Mouse (Mus musculus): ENCODE data around the gene Sag. TPM values are rescaled to one million over a fixed set of nuclear protein-coding genes. Genes with fewer than 3 reads are reported as not detected.
A peak's percentile ranks its signal among the peaks of the same experiment; 100 is the strongest.

Sag gene
- polyA plus RNA-seq (2016; fragmentation: Nextera tagmentation; extraction: Ambion mirVana), result 1.9 and 2.0 TPM in 2 replicates

DNA sequence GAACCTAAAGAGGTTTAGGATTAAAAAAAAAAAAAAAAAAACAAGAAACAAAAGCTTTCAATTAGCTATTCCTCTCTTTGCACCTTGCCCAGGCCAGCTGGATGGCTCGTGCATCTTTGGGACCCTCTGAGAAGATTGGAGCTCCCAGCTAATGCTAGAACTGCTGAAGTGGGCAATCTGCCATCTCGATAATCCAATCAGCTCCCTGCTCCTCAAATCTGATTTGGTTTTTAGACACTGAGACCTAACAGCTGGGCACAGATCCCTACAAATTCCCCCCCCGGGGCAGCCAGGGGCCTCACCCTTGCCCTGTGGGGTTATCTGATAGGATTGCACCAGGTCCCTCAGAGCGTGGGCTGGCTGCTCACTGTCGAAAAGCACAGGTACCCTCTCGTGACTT is at the start of gene Sag:
Gene Sag, plus strand, starts transcription at position 105 of the 400 bp plus-strand sequence.
- DNase-seq (ENCODE audit: low spot score), result no peak
- Histone ChIP-seq H3K36me3 (no peaks in the 10 kb centered on the region), H3K9me3 (no peaks in the 10 kb centered on the region), H3K27ac (no peak within 1 kb of the TSS), H3K4me1 (peaks cover 23% of the 10 kb centered on the region), H3K4me3 (no peak within 1 kb of the TSS), H3K27me3 (ENCODE audit: insufficient read depth, poor library complexity, severe bottlenecking) (no peaks in the 10 kb centered on the region)
- WGBS, result 59% methylated on average over 6 of the region's 6 CpGs

DNA sequence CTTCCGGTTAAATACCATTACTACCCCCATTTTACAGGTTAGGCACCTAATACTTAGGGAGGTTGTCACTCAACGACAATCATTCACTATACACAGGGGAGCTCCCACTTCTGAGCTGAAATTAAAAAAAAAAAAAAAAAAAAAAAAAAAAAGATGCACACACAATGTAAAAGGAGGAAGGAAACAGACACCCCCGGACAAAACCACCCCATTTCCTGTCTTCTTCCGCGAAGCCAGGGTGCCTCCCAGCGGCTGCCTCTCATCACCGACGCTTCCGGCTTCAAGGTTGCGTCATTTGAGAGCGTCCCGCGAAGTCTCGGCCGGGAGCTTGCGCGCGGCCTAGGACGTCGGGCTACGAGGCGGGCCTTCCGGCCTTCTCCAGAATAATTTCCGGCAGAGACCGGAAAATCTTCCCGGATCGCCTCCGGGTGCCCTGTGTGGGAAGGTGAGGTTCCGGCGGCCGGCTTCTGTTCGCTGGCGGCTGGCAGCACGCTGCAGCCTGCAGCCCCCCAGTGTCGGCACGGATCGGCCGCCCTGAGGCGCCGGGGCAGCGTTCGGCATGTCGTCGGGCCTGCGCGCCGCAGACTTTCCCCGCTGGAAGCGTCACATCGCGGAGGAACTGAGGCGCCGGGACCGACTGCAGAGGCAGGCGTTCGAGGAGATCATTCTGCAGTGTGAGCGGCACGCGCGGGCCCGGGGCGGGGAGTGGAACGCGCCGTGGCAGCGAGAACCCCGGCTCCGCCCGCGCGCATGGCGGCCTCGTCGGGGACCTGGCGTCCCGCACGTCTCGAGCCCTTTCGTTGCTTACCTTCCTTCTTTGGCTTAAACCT is 47.6 kb upstream of the Sag start, which contains the start of gene Atg16l1:
Gene Atg16l1, plus strand, starts transcription at position 230 of the 830 bp plus-strand sequence.
- 1% methylated on average over 79 of the region's 79 CpGs for WGBS
- peak within 1 kb of the TSS; percentile 97 for H3K27ac ChIP-seq
- DNase-seq (ENCODE audit: low spot score), result peak; percentile 98

DNA sequence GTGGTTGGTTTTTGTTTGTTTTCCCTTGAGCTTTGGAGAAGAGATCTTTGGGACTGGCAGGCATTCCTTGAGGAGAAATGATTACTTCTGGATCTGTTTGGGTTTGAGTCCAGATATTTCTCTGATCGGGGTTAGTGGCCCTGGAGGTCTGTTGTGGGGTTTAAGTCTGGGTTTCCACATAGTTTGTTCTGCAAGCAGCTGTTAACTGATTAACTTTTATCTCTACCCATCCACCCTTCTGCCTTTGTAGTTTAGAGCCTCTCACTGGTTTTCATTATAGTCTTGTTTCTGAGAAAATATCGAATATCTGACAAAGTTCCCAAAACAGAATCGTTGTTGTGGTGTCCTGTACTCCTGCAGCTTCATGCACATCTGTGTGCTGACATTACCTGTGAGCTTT is 39.7 kb upstream of the Sag start:
- no peak for DNase-seq (ENCODE audit: low spot score)
- Histone ChIP-seq H3K4me3 (no peak overlapping the region), H3K27ac (no peak overlapping the region), H3K36me3 (peaks cover 94% of the 10 kb centered on the region), H3K9me3 (no peaks in the 10 kb centered on the region), H3K4me1 (no peaks in the 10 kb centered on the region), H3K27me3 (ENCODE audit: insufficient read depth, poor library complexity, severe bottlenecking) (no peaks in the 10 kb centered on the region)
- WGBS, result 90% methylated on average over 3 of the region's 3 CpGs

More for the DNA sequence above, 47.6 kb upstream of the Sag start, which contains the start of gene Atg16l1:
- Histone ChIP-seq H3K9me3 (no peaks in the 10 kb centered on the region), H3K36me3 (peaks cover 27% of the 10 kb centered on the region), H3K4me1 (peaks cover 7% of the 10 kb centered on the region), H3K27me3 (ENCODE audit: insufficient read depth, poor library complexity, severe bottlenecking) (no peaks in the 10 kb centered on the region), H3K4me3 (peak within 1 kb of the TSS; percentile 86)

DNA sequence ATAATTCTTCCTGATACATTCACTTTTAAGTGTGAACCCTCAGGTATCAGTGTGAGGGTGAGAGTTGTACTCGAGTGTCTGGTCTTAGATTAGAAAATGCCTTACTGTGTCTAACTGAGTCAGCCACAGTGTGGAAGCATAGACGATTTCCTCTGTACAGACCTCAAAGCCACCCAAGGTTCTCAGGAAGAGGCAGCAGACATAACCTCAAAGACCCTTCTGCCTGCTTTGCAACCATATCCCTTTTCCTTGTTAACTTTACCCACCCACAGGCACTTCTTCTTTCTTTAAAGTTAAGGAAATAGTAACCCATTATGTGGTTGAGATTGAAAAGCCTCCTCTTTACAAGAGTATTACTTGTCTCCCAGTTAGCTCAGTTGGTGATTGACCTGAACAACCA is 37.7 kb upstream of the Sag start:
- 83% methylated on average over 2 of the region's 2 CpGs for WGBS

GRCm38 (mm10) chr1:87766233-87766632 is 37.2 kb upstream of the Sag start:
- Histone ChIP-seq H3K9me3 (no peaks in the 10 kb centered on the region), H3K4me1 (no peaks in the 10 kb centered on the region), H3K36me3 (peaks cover 90% of the 10 kb centered on the region), H3K27ac (no peak overlapping the region), H3K27me3 (ENCODE audit: insufficient read depth, poor library complexity, severe bottlenecking) (no peaks in the 10 kb centered on the region), H3K4me3 (no peak overlapping the region)
- WGBS, result 91% methylated on average over 3 of the region's 3 CpGs
- DNase-seq (ENCODE audit: low spot score), result no peak

More for the DNA sequence above, 37.7 kb upstream of the Sag start:
- H3K36me3 ChIP-seq, result peaks cover 89% of the 10 kb centered on the region
- DNase-seq (ENCODE audit: low spot score), result no peak
- no peaks in the 10 kb centered on the region for H3K9me3 ChIP-seq
- H3K27ac ChIP-seq, result no peak overlapping the region
- no peaks in the 10 kb centered on the region for H3K27me3 ChIP-seq (ENCODE audit: insufficient read depth, poor library complexity, severe bottlenecking)
- no peak overlapping the region for H3K4me3 ChIP-seq
- H3K4me1 ChIP-seq, result no peaks in the 10 kb centered on the region

DNA sequence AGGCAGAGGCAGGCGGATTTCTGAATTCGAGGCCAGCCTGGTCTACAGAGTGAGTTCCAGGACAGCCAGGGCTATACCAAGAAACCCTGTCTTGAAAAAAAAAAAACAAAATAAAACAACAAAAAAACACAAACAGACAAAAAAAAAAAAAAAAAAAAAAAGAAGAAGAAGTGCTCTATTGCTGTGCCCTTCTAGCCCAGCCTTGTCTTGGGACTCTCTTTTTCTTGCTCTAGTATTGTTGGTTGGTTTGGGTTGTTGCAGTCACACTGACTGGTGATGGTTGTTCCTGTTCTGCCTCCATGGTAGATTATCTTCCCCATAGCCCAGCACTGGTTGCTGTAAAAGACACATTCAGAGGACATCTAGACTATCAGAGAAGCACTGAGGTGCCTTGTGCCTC is 34.2 kb upstream of the Sag start:
- 89% methylated on average over 2 of the region's 2 CpGs for WGBS
- DNase-seq (ENCODE audit: low spot score), result no peak
- Histone ChIP-seq H3K9me3 (no peaks in the 10 kb centered on the region), H3K36me3 (peaks cover 90% of the 10 kb centered on the region), H3K27ac (no peak overlapping the region), H3K27me3 (ENCODE audit: insufficient read depth, poor library complexity, severe bottlenecking) (no peaks in the 10 kb centered on the region), H3K4me3 (no peak overlapping the region), H3K4me1 (no peaks in the 10 kb centered on the region)

GRCm38 (mm10) chr1:87770486-87770885 is 33.0 kb upstream of the Sag start:
- no peak for DNase-seq (ENCODE audit: low spot score)
- no peaks in the 10 kb centered on the region for H3K4me1 ChIP-seq
- 72% methylated on average over 3 of the region's 3 CpGs for WGBS
- no peaks in the 10 kb centered on the region for H3K9me3 ChIP-seq
- H3K4me3 ChIP-seq, result no peak overlapping the region
- peaks cover 90% of the 10 kb centered on the region for H3K36me3 ChIP-seq
- no peaks in the 10 kb centered on the region for H3K27me3 ChIP-seq (ENCODE audit: insufficient read depth, poor library complexity, severe bottlenecking)
- H3K27ac ChIP-seq, result no peak overlapping the region

DNA sequence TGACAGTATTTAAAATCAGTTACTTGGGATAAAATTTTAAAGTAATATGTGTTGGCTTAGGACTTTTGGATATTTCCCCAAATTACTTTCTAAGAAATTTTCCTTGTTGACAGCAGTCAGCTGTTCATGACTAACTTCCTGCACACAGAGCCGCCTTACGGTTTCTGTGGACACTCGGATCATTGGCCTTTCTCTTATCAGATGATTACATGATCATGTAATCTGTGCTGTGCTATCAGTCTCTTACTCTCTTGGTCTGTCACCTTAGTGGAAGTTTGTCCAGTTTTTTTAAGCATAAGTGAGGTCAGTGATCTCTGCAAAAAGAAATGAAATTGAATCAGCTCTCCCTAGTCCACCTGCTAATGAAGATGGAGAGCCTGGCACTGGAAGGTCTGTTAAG is 31.8 kb upstream of the Sag start:
- Histone ChIP-seq H3K27ac (no peak overlapping the region), H3K4me3 (no peak overlapping the region), H3K4me1 (no peaks in the 10 kb centered on the region), H3K9me3 (no peaks in the 10 kb centered on the region), H3K27me3 (ENCODE audit: insufficient read depth, poor library complexity, severe bottlenecking) (no peaks in the 10 kb centered on the region), H3K36me3 (peaks cover 90% of the 10 kb centered on the region)
- WGBS, result 91% methylated on average over 3 of the region's 3 CpGs
- DNase-seq (ENCODE audit: low spot score), result no peak

DNA sequence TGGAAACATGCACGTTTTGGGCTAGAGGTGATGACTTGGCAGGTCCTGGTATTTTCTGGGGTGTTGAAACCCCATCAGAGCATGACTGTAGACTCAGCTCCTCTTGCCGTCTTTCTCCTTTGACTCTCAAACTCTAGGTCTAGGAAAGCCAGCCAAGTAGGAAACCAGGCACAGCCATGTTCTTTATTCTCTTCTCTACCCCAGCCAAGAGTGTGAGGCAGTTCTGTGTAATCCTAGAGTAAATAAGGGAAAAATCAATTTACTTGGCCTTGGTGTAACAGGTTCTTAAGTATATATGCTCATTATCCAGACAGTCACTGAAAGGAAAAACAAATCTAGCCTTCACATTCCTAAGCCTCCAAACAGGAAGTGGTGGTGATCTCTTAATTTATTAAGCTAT is 30.1 kb upstream of the Sag start:
- Histone ChIP-seq H3K4me1 (no peaks in the 10 kb centered on the region), H3K9me3 (no peaks in the 10 kb centered on the region), H3K27ac (no peak overlapping the region), H3K4me3 (no peak overlapping the region), H3K27me3 (ENCODE audit: insufficient read depth, poor library complexity, severe bottlenecking) (no peaks in the 10 kb centered on the region), H3K36me3 (peaks cover 91% of the 10 kb centered on the region)
- 91% methylated on average over 2 of the region's 2 CpGs for WGBS
- no peak for DNase-seq (ENCODE audit: low spot score)

- WGBS, result 92% methylated on average over 7 of the region's 7 CpGs
- H3K27ac ChIP-seq, result no peak overlapping the region
- no peak for DNase-seq (ENCODE audit: low spot score)
- H3K4me3 ChIP-seq, result no peak overlapping the region
- H3K36me3 ChIP-seq, result peaks cover 97% of the 10 kb centered on the region
- no peaks in the 10 kb centered on the region for H3K27me3 ChIP-seq (ENCODE audit: insufficient read depth, poor library complexity, severe bottlenecking)
- no peaks in the 10 kb centered on the region for H3K4me1 ChIP-seq
- no peaks in the 10 kb centered on the region for H3K9me3 ChIP-seq
Observed at GRCm38 (mm10) chr1:87774845-87775244, 28.6 kb upstream of the Sag start.

DNA sequence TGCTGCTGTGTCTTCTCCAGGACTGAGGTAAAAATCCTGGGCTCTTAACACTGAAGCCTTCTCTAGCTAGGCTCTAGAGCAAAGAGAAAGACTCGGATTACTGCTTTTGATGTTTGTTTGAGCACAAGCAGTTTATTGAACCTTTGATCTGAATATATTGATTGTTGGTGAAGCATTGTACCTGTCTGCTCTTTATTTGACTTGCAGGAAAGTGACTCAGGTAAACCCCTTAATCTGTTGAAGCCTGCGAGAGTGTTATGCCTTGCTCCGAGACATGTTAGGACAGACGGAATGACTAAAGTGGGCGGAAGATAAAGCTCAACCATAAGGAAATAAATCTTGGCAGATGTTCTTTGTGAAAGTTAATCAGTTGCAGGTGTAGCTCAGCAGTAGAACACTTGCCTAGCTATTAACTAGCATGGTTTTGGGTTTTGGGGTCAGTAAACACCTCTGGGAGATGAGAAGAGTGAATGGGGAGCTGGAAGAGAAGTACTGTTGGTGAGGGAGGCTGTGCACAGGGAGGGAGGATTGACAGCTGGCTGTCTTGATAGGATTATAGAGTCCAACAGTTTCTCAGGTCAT is 24.2 kb upstream of the Sag start:
- 91% methylated on average over 5 of the region's 5 CpGs for WGBS
- H3K4me3 ChIP-seq, result no peak overlapping the region
- DNase-seq (ENCODE audit: low spot score), result no peak
- H3K4me1 ChIP-seq, result no peaks in the 10 kb centered on the region
- peaks cover 100% of the 10 kb centered on the region for H3K36me3 ChIP-seq
- no peak overlapping the region for H3K27ac ChIP-seq
- no peaks in the 10 kb centered on the region for H3K9me3 ChIP-seq
- no peaks in the 10 kb centered on the region for H3K27me3 ChIP-seq (ENCODE audit: insufficient read depth, poor library complexity, severe bottlenecking)

DNA sequence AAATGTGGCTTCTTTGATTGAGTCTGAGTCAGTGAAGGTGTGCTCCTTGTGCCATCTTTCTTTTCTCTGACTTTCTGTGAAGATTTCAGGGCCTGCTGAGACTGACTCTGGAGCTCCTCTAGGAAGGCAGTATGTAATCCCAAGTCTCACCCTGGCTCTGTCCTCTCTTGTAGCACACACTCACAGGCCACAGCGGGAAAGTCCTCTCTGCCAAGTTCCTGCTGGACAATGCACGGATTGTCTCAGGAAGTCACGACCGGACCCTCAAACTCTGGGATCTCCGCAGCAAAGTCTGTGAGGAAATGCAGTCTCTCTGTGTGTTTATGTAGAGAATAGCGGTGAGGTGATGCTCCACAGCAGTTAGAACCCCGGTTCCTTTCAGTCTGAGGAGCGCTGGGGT is 17.8 kb upstream of the Sag start:
- no peak overlapping the region for H3K27ac ChIP-seq
- no peaks in the 10 kb centered on the region for H3K9me3 ChIP-seq
- no peaks in the 10 kb centered on the region for H3K27me3 ChIP-seq (ENCODE audit: insufficient read depth, poor library complexity, severe bottlenecking)
- H3K4me1 ChIP-seq, result no peaks in the 10 kb centered on the region
- no peak for DNase-seq (ENCODE audit: low spot score)
- H3K4me3 ChIP-seq, result no peak overlapping the region
- WGBS, result 78% methylated on average over 8 of the region's 8 CpGs
- peaks cover 89% of the 10 kb centered on the region for H3K36me3 ChIP-seq

DNA sequence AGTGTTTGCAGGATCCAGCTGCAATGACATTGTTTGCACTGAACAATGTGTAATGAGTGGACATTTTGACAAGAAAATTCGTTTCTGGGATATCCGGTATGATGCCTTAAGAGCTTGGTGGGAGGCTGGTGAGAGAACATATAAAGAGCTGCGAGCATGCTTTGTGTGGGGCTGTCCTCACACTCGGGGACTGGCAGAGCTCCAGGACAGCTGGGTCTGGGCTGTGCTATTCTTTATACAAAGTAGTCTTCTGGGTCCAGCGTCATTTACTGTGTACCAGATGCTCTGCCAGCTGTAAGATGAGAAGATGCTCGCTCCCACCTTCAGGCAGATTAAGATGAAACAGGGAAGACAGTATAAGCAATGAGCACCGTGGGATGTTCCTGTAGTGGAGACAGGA is 17.2 kb upstream of the Sag start:
- Histone ChIP-seq H3K36me3 (peaks cover 89% of the 10 kb centered on the region), H3K4me1 (no peaks in the 10 kb centered on the region), H3K4me3 (no peak overlapping the region), H3K27ac (no peak overlapping the region), H3K27me3 (ENCODE audit: insufficient read depth, poor library complexity, severe bottlenecking) (no peaks in the 10 kb centered on the region), H3K9me3 (no peaks in the 10 kb centered on the region)
- WGBS, result 89% methylated on average over 7 of the region's 7 CpGs
- DNase-seq (ENCODE audit: low spot score), result no peak

Data from heart, embryonic 10.5 days (tissue).